Mouse (Mus musculus) mesoderm, embryonic 11.5 days (tissue): ENCODE data around the gene Serpinb3c.
"Not testable (repeated sequence)": the region's sequence is repeated elsewhere in the genome, so short reads cannot be mapped to it uniquely, and the experiment has no call there.

Experiments
- DNase-seq: peaks from one replicate; pipeline ENCODE4 v3.0.0-alpha.2; 2012; ENCODE audit warnings: low read depth, low spot score

Gene Serpinb3c

GRCm38 (mm10) chr1:107278261-107278660, at the start of gene Serpinb3c, which contains the start of gene Serpinb3b:
Gene Serpinb3c, minus strand, starts transcription at chr1:107278371.
Gene Serpinb3b, minus strand, starts transcription at chr1:107278361.
- DNase-seq = not testable (repeated sequence)

- peak; percentile 1 for DNase-seq
These were observed 35.0 kb downstream of the Serpinb3c start for GRCm38 (mm10) chr1:107243170-107243569.
